Mouse (Mus musculus) thymus, postnatal 25 days (tissue): ENCODE results near the gene Vps41.

Experiments used
- DNase-seq: peaks from one replicate; pipeline ENCODE4 v3.0.0; 2022

Vps41 gene

DNA sequence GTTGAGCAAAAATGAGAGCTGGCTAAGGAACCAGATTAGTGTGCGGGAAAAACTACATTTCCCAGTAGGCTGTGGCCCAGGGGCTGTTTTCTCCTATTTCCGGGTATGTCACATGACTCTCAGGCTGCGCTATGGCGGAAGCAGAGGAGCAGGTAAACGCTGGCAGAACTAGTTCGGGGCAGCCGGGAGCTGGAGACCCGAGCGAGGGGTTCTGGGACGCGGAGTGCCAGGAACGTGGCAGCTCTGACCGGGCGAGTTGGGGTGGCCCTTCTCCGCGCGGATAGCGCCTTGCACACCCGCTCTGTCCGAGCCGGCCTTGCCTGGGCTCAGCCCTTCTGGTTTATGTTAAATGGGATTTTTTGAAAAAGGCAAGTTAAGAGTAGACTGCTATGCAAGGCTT lies at the start of gene Vps41:
TSS of gene Vps41 (plus strand) at position 102 of the 400 bp plus-strand sequence.
- peak; percentile 79 for DNase-seq

GRCm38 (mm10) chr13:18698518-18699065 lies 18.5 kb upstream of the Vps41 start:
- peak; percentile 2 for DNase-seq

DNA sequence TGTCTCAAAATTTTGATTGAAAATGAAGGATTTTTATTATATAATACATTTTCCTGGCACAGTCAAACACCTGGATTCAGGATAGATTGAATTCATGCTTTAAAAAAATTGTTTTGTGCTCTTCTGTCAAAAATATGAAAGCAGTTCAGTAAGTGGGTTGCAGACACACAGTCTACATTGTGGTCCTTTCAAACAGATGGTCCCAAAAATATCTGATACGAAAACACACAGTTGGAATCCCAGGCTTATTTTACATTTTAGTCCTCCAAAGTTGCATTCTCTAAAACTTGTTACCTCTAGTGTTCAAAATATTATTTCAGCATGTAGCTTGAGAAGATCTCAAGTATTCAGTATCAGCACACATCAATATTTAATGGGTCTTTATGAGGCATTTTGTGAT lies 5.4 kb upstream of the Vps41 start:
- no peak for DNase-seq

DNA sequence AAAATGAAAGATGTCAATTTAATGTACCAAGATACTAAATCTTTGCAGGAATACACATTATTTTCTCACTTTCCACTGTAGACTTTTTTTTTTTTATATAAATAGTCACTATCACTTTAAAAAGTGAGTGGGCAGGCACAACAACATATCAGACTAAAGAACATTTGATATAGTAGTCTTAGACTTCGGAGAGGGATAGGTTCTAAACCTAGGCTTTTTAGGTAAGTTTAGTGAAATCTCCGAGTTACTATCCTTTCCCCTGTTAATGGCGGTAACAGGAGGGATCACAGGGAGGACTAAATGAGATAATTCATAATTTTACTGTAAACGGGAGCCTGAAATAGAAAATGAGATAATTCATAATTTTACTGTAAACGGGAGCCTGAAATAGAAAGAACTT lies 379 bp upstream of the Vps41 start:
- no peak for DNase-seq

- no peak for DNase-seq
These were observed 1.4 kb downstream of the Vps41 start for GRCm38 (mm10) chr13:18718461-18718860.

GRCm38 (mm10) chr13:18730666-18731065 lies 13.6 kb downstream of the Vps41 start:
- DNase-seq: no peak

DNA sequence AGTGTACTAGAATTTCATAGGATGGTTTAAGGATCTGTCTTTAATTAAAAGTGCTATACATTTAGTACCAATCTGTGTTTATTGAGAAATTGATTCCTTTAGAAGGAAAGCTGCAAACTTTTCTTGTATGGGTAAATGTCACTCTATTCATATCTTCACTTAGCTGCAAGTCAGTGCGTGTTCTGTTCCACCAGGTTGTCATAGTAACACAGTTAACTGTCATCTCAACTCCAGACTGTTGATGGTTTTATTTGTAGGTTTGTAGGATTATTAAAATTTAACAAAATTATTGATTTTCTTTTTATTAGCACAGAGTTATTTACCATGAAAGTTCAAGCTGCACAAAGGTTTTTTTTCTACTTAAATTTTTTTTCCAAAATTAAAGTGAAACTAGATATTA lies 19.5 kb downstream of the Vps41 start:
- no peak for DNase-seq

DNA sequence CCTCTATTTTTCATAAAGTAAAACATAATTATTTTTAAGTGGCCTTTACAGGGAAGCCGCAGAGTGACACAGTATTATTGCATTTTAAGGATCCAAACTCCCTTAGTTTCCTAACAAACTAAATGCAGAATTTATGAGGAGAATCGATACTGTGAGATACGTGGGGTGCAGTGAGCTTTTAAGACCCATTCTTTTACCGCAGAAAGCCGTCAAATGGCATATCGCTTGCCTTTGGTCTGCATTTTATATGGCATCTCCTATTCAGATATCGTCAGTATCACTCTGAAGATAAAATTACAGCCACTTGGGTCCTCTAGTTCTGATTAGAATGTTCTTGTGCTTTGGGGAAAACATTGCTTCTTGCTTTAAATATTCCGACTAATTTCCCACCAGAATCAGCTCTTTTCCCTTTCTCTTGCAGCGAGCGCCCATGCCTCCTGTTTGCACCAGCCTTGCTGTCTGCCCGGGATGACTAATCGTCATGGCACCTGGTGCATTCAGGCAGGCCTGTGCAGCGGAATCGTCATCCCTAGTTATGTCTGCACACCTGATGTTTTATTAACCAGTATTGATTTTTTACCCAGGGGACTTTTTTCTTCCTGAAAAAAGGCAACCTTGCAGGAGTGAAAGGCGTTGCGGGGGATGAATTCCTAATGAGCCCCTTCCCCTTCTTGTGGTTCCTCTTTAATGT lies 26.6 kb downstream of the Vps41 start:
- DNase-seq: no peak

GRCm38 (mm10) chr13:18744266-18744652 lies 27.2 kb downstream of the Vps41 start:
- DNase-seq: no peak

DNA sequence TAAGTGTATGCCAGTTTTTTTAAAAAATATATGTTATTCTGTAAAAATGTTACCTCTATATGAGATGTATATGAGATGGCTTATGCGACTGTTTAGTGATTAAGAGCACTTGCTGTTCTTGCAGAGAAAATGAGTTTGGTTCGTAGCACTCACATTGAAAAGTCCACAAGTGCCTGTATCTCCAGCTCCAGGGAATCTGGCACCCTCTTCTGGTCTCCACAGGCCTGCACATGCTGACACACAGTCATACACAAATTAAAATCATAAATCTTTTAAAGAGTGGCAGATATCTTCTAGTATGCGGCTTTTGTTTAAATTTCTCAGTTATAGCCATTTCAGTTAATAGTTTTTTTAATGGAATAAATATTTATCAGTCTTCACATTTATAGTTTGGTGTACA lies 40.9 kb downstream of the Vps41 start:
- no peak for DNase-seq

GRCm38 (mm10) chr13:18759361-18760056 lies 42.4 kb downstream of the Vps41 start:
- no peak for DNase-seq

DNA sequence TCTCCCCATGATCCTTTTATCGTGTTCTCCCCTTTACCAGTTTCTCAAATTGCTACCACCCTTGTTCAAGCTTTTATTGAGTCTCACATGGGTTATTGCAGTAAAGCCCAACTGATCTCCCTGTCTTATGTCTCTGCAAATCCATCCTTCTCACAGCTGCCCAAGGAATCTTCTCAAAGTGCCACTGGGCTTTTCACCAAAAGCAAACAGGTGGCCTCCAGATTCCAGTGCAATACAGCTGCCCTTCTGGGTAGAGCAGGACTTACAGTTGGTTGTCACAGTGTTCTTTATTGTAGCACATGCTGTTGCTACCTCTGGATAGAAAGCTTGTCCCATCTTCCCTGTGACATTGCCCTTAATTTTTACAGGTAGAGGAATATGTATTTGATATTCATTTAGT lies 44.4 kb downstream of the Vps41 start:
- no peak for DNase-seq

GRCm38 (mm10) chr13:18767893-18768292 lies 50.8 kb downstream of the Vps41 start:
- DNase-seq: no peak

GRCm38 (mm10) chr13:18768495-18768894 lies 51.4 kb downstream of the Vps41 start:
- no peak for DNase-seq

- DNase-seq: no peak
These were observed 56.5 kb downstream of the Vps41 start for GRCm38 (mm10) chr13:18773437-18774198.

DNA sequence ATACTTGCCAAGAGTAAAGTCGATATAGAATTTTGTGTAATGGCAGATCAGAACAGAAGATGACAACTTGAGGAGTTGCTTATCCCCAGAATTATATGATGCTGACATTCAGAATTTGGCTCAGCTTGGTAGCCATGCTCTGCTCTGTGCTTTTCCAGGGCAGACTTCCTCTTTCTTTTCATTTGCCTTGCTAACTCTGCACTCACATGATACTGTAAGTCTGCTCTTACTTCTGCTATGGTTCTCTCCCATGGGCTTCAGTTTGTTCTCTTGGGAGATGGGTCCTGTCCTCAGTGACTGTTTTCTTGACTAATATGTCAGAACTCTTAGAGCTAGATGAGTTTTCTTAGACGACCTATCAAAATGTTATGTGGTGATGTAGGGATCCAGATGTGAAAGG lies 64.2 kb downstream of the Vps41 start:
- no peak for DNase-seq

GRCm38 (mm10) chr13:18785702-18786101 lies 68.6 kb downstream of the Vps41 start:
- no peak for DNase-seq

- no peak for DNase-seq
These were observed 71.0 kb downstream of the Vps41 start for GRCm38 (mm10) chr13:18788040-18788439.

DNA sequence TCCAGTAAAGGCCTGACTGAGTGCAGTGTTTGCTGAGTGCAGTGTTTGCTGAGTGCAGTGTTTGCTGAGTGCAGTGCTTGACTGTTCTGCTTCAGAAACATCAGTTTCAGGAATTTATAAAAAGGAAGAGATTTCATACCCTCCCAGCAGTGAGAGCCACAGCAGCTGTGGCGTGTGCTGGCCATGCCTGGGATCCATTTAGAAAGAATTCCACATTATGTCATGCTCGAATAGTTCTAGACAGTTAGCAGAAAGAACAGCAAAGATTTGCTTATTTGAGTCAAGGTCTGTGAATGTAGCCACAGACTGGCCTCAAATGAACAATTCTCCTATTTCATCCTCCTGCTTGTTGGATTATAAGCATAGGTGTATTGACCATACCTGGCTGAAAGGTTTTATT lies 71.6 kb downstream of the Vps41 start:
- no peak for DNase-seq

DNA sequence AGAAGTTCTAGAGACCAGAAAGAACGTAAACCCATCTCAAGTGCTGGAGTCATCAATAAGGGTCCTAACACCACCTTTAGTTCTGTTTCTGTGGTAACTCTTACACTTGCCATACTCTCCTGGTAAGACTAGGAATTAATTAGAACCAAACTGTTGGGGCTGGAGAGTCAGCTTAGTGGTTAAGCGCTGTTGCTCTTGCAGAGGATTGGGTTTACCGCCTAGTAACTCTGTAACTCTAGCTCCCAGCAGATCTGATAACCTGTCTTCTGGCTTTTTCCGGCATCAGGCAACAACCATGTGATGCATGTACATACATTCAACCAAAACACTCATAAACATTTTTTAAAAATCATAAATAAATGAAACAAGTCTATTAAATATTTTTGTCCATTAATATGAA lies 72.6 kb downstream of the Vps41 start:
- no peak for DNase-seq

- no peak for DNase-seq
These were observed 73.0 kb downstream of the Vps41 start for GRCm38 (mm10) chr13:18790086-18790485.

DNA sequence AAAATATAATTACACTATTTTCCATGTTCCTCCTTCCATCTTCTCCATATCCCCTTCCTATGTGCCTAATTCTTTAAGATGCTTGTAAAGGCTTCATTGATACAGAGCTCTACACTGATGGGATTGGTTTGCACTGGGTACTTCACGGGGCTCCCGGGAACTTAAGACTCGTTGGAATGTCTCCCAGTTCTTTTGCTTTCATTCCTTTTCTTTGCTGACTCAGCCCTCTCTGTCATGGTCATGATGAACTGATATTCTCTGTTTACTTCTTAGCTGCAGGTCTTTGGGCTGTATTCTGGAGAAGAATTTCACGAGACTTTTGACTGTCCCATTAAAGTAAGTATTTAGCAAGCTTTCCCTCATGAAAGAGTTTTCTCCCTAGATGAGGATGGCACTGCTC lies 74.2 kb downstream of the Vps41 start:
- DNase-seq: no peak

DNA sequence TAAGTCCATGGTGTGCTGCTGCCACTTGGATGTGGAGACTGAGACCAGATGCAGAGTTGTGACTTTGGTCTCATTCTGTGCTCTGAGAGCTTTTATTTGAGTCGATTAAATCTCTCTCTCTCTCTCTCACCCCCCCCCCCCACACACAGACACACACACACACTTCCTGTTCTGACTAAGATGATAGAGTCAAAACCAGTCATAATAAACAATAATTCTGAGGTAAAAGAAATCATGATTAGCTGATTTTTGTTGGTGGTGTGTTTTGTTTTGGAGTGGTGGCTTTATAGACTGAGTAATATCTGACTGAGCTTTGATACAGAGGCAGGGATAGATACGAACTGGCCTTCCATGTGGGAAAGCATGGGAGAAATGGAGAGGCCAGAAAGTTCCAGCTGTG lies 74.6 kb downstream of the Vps41 start:
- DNase-seq: no peak

GRCm38 (mm10) chr13:18794454-18794853 lies 77.4 kb downstream of the Vps41 start:
- no peak for DNase-seq
